Mouse (Mus musculus) testis, adult 2 months (tissue): ENCODE measurements around the gene Eno2. TPM values are rescaled to one million over a fixed set of nuclear protein-coding genes. Genes with fewer than 3 reads are reported as not detected.
A peak's percentile ranks its signal among the peaks of the same experiment; 100 is the strongest.
"Not testable (repeated sequence)": the region's sequence is repeated elsewhere in the genome, so short reads cannot be mapped to it uniquely, and the experiment has no call there.

ENCODE experiments used
- H3K27ac ChIP-seq: fragments of 200-500 bp; 2 replicates; pipeline ENCODE4 v1.5.1; 2012; ENCODE audit warnings: low read depth, low read length; ENCODE audit not compliant: control insufficient read depth, insufficient read depth
- H3K27me3 ChIP-seq: fragments of 200-500 bp; 2 replicates; pipeline ENCODE4 v1.6.1; 2012; ENCODE audit warnings: mild to moderate bottlenecking, low read length, moderate library complexity; ENCODE audit not compliant: control insufficient read depth, insufficient read depth
- H3K36me3 ChIP-seq: fragments of 200-500 bp; 2 replicates; pipeline ENCODE4 v1.6.1; 2012; ENCODE audit warnings: mild to moderate bottlenecking, low read length; ENCODE audit not compliant: control insufficient read depth, insufficient read depth
- H3K4me1 ChIP-seq: fragments of 200-500 bp; 2 replicates; pipeline ENCODE4 v1.6.1; 2012; ENCODE audit warnings: low read length; ENCODE audit not compliant: control insufficient read depth, insufficient read depth
- H3K4me3 ChIP-seq: fragments of 200-500 bp; 2 replicates; pipeline ENCODE4 v1.5.1; 2012; ENCODE audit warnings: low read depth, mild to moderate bottlenecking, low read length, moderate library complexity, mixed read lengths; ENCODE audit not compliant: control insufficient read depth
- CTCF ChIP-seq: fragments of 200-500 bp; IDR thresholded peaks from 2 replicates; pipeline ENCODE4 v1.5.1; 2012; ENCODE audit warnings: low read depth, mild to moderate bottlenecking, inconsistent platforms, low read length, moderate library complexity; ENCODE audit not compliant: control insufficient read depth, insufficient read depth, insufficient replicate concordance
- POLR2A ChIP-seq: fragments of 200-500 bp; IDR thresholded peaks from 2 replicates; pipeline ENCODE4 v1.6.1; 2012; ENCODE audit warnings: low read depth, mild to moderate bottlenecking, inconsistent platforms, low read length, moderate library complexity; ENCODE audit not compliant: control insufficient read depth
- polyA plus RNA-seq: library from polyadenylated mRNA; depleted of rRNA; stranded (reverse); fragments of >200 nt; gene quantifications from 2 replicates; pipeline ENCODE4 v1.2.3, GENCODE M21; 2012

Eno2 gene
- polyA plus RNA-seq, 1 experiment = 0.63 TPM

- H3K27ac ChIP-seq = peak within 1 kb of the TSS; percentile 99
- H3K27me3 ChIP-seq = no peaks in the 10 kb centered on the region
- H3K4me3 ChIP-seq = peak within 1 kb of the TSS; percentile 83
- TF ChIP-seq CTCF (no peak; the same call in 1 of the 2 replicates), POLR2A (no peak; the same call in 1 of the 2 replicates)
- peaks cover 46% of the 10 kb centered on the region for H3K4me1 ChIP-seq
- H3K36me3 ChIP-seq = peaks cover 5% of the 10 kb centered on the region
These were observed 44.5 kb upstream of the Eno2 start, which contains the start of gene Tpi1 for GRCm38 (mm10) chr6:124813933-124814332. Gene Tpi1, minus strand, starts transcription at chr6:124814296.

- H3K27me3 ChIP-seq = no peaks in the 10 kb centered on the region
- peaks cover 5% of the 10 kb centered on the region for H3K36me3 ChIP-seq
- peak overlapping the region; percentile 69 for H3K27ac ChIP-seq
- H3K4me3 ChIP-seq = peak overlapping the region; percentile 83
- H3K4me1 ChIP-seq = peaks cover 51% of the 10 kb centered on the region
- no peak for TF ChIP-seq POLR2A
- TF ChIP-seq CTCF = no peak
These were observed 44.0 kb upstream of the Eno2 start for GRCm38 (mm10) chr6:124813496-124813895.

- Histone ChIP-seq H3K4me1 (peaks cover 54% of the 10 kb centered on the region), H3K36me3 (peaks cover 5% of the 10 kb centered on the region; the same call in 1 of the 2 replicates), H3K27me3 (no peaks in the 10 kb centered on the region), H3K4me3 (peak overlapping the region; percentile 83), H3K27ac (no peak overlapping the region)
- TF ChIP-seq POLR2A (no peak), CTCF (no peak)
These were observed 43.4 kb upstream of the Eno2 start for GRCm38 (mm10) chr6:124812848-124813247.

- Histone ChIP-seq H3K36me3 (peaks cover 2% of the 10 kb centered on the region; the same call in 1 of the 2 replicates), H3K27ac (no peak overlapping the region), H3K27me3 (no peaks in the 10 kb centered on the region), H3K4me1 (peaks cover 52% of the 10 kb centered on the region), H3K4me3 (peak overlapping the region; percentile 83)
- no peak for TF ChIP-seq CTCF
- TF ChIP-seq POLR2A = no peak
These were observed 42.5 kb upstream of the Eno2 start for GRCm38 (mm10) chr6:124811701-124812560.

GRCm38 (mm10) chr6:124811403-124811665 lies 41.9 kb upstream of the Eno2 start:
- H3K4me3 ChIP-seq = peak overlapping the region; percentile 83

GRCm38 (mm10) chr6:124810566-124811402 lies 41.3 kb upstream of the Eno2 start:
- H3K36me3 ChIP-seq, H3K27ac ChIP-seq, H3K27me3 ChIP-seq: not testable (repeated sequence)
- Histone ChIP-seq H3K4me3 (peak overlapping the region; percentile 92), H3K4me1 (peaks cover 59% of the 10 kb centered on the region)

More at GRCm38 (mm10) chr6:124811403-124811665, 41.9 kb upstream of the Eno2 start:
- peaks cover 2% of the 10 kb centered on the region; the same call in 1 of the 2 replicates for H3K36me3 ChIP-seq
- TF ChIP-seq CTCF = no peak
- TF ChIP-seq POLR2A = no peak
- peaks cover 56% of the 10 kb centered on the region for H3K4me1 ChIP-seq
- H3K27ac ChIP-seq = no peak overlapping the region
- H3K27me3 ChIP-seq = no peaks in the 10 kb centered on the region

- no peaks in the 10 kb centered on the region for H3K27me3 ChIP-seq
- TF ChIP-seq CTCF (no peak), POLR2A (no peak)
- H3K36me3 ChIP-seq = peaks cover 2% of the 10 kb centered on the region; the same call in 1 of the 2 replicates
- H3K27ac ChIP-seq = no peak overlapping the region
- peaks cover 53% of the 10 kb centered on the region for H3K4me1 ChIP-seq
- peak overlapping the region; percentile 92 for H3K4me3 ChIP-seq
These were observed 40.5 kb upstream of the Eno2 start for GRCm38 (mm10) chr6:124809775-124810538.
